ENCODE assay signal across 7 mouse cellular contexts in the genomic region with DNA sequence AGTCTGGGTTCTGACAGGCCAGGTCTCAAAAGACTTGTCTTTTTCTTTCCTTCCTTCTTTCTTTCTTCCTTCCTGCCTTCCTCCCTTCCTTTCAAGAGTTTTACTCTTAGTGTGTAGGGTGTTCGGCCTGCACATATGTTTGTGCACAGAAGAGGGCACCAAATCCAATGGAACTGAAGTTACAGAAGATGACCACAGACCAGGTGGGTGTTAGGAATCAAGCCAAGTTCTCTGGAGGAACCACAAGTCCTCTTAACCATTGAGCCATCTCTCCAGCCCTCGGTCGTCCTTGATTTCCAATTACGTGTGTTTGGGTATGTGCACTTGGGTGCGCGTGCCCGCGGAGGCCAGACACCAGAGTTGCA. TPM values are rescaled to one million over a fixed set of nuclear protein-coding genes. Genes with fewer than 3 reads are reported as not detected.
DNase-seq lines count a peak whose midpoint lies in the region; ATAC-seq and TF ChIP-seq lines count a peak whose summit lies in the region.

No protein-coding gene starts in this region.

- WGBS in thymus, adult 2 months: 5% methylated on average over 8 of the region's 8 CpGs
- WGBS in forebrain, embryonic 10.5 days: 18% methylated on average over 8 of the region's 8 CpGs
- 9% methylated on average over 8 of the region's 8 CpGs for WGBS in liver, embryonic 13.5 days (ENCODE audit: insufficient replicate concordance)

- H3K27me3 ChIP-seq in thymus, adult 2 months (ENCODE audit: control insufficient read depth, insufficient read depth, low read length): no peaks in the 10 kb centered on the region
- no peaks in the 10 kb centered on the region for H3K27me3 ChIP-seq in forebrain, embryonic 10.5 days (ENCODE audit: poor library complexity, severe bottlenecking)
- no peaks in the 10 kb centered on the region for H3K27me3 ChIP-seq in liver, embryonic 13.5 days

- H3K4me3 ChIP-seq in thymus, adult 2 months (ENCODE audit: control insufficient read depth, insufficient read depth, low read length): peak overlapping the region; percentile 86
- peak overlapping the region; percentile 89 for H3K4me3 ChIP-seq in forebrain, embryonic 10.5 days
- H3K4me3 ChIP-seq in liver, embryonic 13.5 days (replicated peaks): peak overlapping the region; percentile 79

- H3K27ac ChIP-seq in thymus, adult 2 months (ENCODE audit: control insufficient read depth, insufficient read depth, low read length): no peak overlapping the region
- H3K27ac ChIP-seq in forebrain, embryonic 10.5 days: peak overlapping the region; percentile 96
- peak overlapping the region; percentile 89 for H3K27ac ChIP-seq in liver, embryonic 13.5 days

- ATAC-seq in liver, embryonic 13.5 days (ENCODE audit: low read depth): peak; percentile 40

- no peak for DNase-seq in thymus, adult 2 months
- no peak for DNase-seq in thymus, postnatal 36 days
- no peak for DNase-seq in forebrain, embryonic 10.5 days (ENCODE audit: extremely low spot score, low spot score)
- DNase-seq in liver, embryonic 13.5 days: no peak
- DNase-seq in adrenal gland, postnatal 25 days: no peak
- DNase-seq in layer of hippocampus, adult 9-11 months: no peak
- DNase-seq in adrenal gland, postnatal 14 days: no peak

- H3K9ac ChIP-seq in liver, embryonic 13.5 days: peak overlapping the region; percentile 82

- TF ChIP-seq CTCF in thymus, adult 2 months (IDR thresholded peaks at IDR 0.05; ENCODE audit: borderline replicate concordance, control insufficient read depth, extremely low read depth, insufficient read depth, low read length, poor library complexity): no peak

- TF ChIP-seq POLR2A in thymus, adult 2 months (IDR thresholded peaks at IDR 0.05; ENCODE audit: control insufficient read depth, extremely low read depth, insufficient read depth, low read length, poor library complexity): no peak

- H3K9me3 ChIP-seq in forebrain, embryonic 10.5 days: no peaks in the 10 kb centered on the region
- H3K9me3 ChIP-seq in liver, embryonic 13.5 days (replicated peaks): no peaks in the 10 kb centered on the region

- no peaks in the 10 kb centered on the region for H3K36me3 ChIP-seq in thymus, adult 2 months (ENCODE audit: control insufficient read depth, insufficient read depth, low read length)
- peaks cover 2% of the 10 kb centered on the region; the same call in 1 of the 2 replicates for H3K36me3 ChIP-seq in forebrain, embryonic 10.5 days (replicated peaks)
- H3K36me3 ChIP-seq in liver, embryonic 13.5 days: 0 out of 2 replicates have a peak, but pooled peaks cover 5% of the 10 kb centered on the region

- peak overlapping the region; percentile 85 for H3K4me2 ChIP-seq in liver, embryonic 13.5 days

- H3K4me1 ChIP-seq in thymus, adult 2 months (replicated peaks; ENCODE audit: control insufficient read depth, insufficient read depth, low read length): 0 out of 2 replicates have a peak, but pooled peaks cover 1% of the 10 kb centered on the region
- H3K4me1 ChIP-seq in forebrain, embryonic 10.5 days: peaks cover 27% of the 10 kb centered on the region
- H3K4me1 ChIP-seq in liver, embryonic 13.5 days (replicated peaks): peaks cover 40% of the 10 kb centered on the region

RNA-seq across cellular contexts. Expression of a gene that starts 0.5 kb away (rescaled TPM):
- 3.0 and 3.3 TPM in 2 replicates for polyA plus RNA-seq in thymus, adult 2 months (2012; rRNA removed)
- 11.0 and 11.3 TPM in 2 replicates for polyA plus RNA-seq in forebrain, embryonic 10.5 days (2016; fragmentation: Nextera tagmentation; extraction: Ambion mirVana)
- 2.3 and 3.3 TPM in 2 replicates for polyA plus RNA-seq in liver, embryonic 13.5 days (2015; fragmentation: Nextera tagmentation; extraction: Ambion mirVana)
- 13.7 and 17.9 TPM in 2 replicates for total RNA-seq in adrenal gland, postnatal 25 days (2021)
- 13.2 and 14.0 TPM in 2 replicates for total RNA-seq in adrenal gland, postnatal 14 days (2021)

RNA-seq across cellular contexts. Expression of a gene that starts 51.1 kb away (rescaled TPM):
- 59.2 and 68.4 TPM in 2 replicates for polyA plus RNA-seq in thymus, adult 2 months (2012; rRNA removed)
- 575 and 590 TPM in 2 replicates for polyA plus RNA-seq in forebrain, embryonic 10.5 days (2016; fragmentation: Nextera tagmentation; extraction: Ambion mirVana)
- polyA plus RNA-seq in liver, embryonic 13.5 days (2015; fragmentation: Nextera tagmentation; extraction: Ambion mirVana): 211 and 227 TPM in 2 replicates
- 316 and 367 TPM in 2 replicates for total RNA-seq in adrenal gland, postnatal 25 days (2021)
- total RNA-seq in adrenal gland, postnatal 14 days (2021): 479 and 503 TPM in 2 replicates
